Mouse (Mus musculus) limb, embryonic 10.5 days (tissue): ENCODE results near the gene Plekhm1. TPM values are rescaled to one million over a fixed set of nuclear protein-coding genes. Genes with fewer than 3 reads are reported as not detected.

Experiments
- DNase-seq: peaks from one replicate; pipeline ENCODE4 v3.0.0-alpha.2; 2017; ENCODE audit warnings: low spot score
- H3K27ac ChIP-seq: fragments of 300-500 bp; sonication (generic); 2 replicates; pipeline ENCODE4 v1.5.1; 2016; ENCODE audit warnings: mild to moderate bottlenecking
- H3K27me3 ChIP-seq: fragments of 300-500 bp; sonication (generic); 2 replicates; pipeline ENCODE4 v1.6.1; 2016; ENCODE audit warnings: low read depth, mild to moderate bottlenecking; ENCODE audit not compliant: poor library complexity, severe bottlenecking
- H3K36me3 ChIP-seq: fragments of 300-500 bp; sonication (generic); 2 replicates; pipeline ENCODE4 v1.6.1; 2016; ENCODE audit warnings: mild to moderate bottlenecking, moderate library complexity
- H3K4me1 ChIP-seq: fragments of 300-500 bp; sonication (generic); 2 replicates; pipeline ENCODE4 v1.6.1; 2016
- H3K4me3 ChIP-seq: fragments of 300-500 bp; sonication (generic); 2 replicates; pipeline ENCODE4 v1.5.1; 2016; ENCODE audit warnings: mild to moderate bottlenecking, moderate library complexity
- H3K9me3 ChIP-seq: fragments of 300-500 bp; sonication (generic); replicated peaks from 2 replicates; pipeline ENCODE4 v1.6.1; 2016; ENCODE audit warnings: mild to moderate bottlenecking
- WGBS: fragments of 180-500 bp; shearing (Covaris S2); methylation state at CpG from one replicate; pipeline ENCODE4 v1.1.7; 2016; 5-methylcytosine and 5-hydroxymethylcytosine counted together
- polyA plus RNA-seq: library from polyadenylated mRNA; unstranded; fragments of >200 nt; fragmentation: Nextera tagmentation; extraction: Ambion mirVana; gene quantifications from 2 replicates; pipeline ENCODE4 v1.2.1, GENCODE M21; 2016

The Plekhm1 gene
- polyA plus RNA-seq, 1 experiment from 2014 or later: 8.2 TPM

DNA sequence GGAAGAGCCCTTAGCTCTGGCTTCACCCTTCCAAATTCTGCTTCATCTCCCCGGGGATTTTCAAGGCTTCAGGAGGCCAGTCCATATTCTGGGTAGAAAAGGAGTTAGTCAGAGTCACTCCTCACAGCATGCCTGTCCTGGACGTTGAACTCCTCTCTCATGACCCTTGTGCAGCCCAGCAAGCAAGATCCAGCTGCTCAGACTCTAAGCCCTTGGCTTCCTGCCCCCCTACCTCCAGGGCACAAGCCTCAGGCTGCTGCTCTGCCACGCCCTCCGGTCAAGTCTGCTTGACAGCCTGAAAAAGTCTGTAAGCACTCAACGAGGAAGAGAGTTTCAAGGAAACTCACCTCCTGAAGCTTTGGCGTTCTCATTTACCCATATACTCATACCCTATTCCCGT is 5.9 kb downstream of the Plekhm1 start:
- H3K9me3 ChIP-seq: no peaks in the 10 kb centered on the region
- H3K27me3 ChIP-seq: no peaks in the 10 kb centered on the region
- H3K27ac ChIP-seq: no peak overlapping the region
- H3K36me3 ChIP-seq: peaks cover 28% of the 10 kb centered on the region
- H3K4me1 ChIP-seq: peaks cover 2% of the 10 kb centered on the region; the same call in 1 of the 2 replicates
- no peak overlapping the region for H3K4me3 ChIP-seq
- DNase-seq: no peak
- 78% methylated on average over 7 of the region's 7 CpGs for WGBS

GRCm38 (mm10) chr11:103405814-103406213 is 6.7 kb downstream of the Plekhm1 start:
- peaks cover 31% of the 10 kb centered on the region for H3K36me3 ChIP-seq
- no peak for DNase-seq
- 92% methylated on average over 1 of the region's 1 CpGs for WGBS

DNA sequence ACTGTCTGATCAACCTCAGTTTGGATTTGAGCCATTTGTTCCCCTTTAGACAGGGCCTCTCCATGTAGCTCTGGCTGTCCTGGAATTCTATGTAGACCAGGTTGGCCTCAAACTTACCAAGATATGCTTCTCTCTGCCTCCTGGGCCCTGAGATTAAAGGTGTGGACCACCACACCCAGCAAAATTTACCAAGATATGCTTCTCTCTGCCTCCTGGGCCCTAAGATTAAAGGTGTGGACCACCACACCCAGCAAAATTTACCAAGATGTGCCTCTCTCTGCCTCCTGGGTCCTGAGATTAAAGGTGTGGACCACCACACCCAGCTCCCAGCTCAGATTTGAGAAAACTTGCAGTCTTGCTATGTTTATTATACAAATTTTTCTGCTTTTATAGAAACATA is 7.9 kb downstream of the Plekhm1 start:
- Histone ChIP-seq H3K4me1 (no peaks in the 10 kb centered on the region), H3K36me3 (peaks cover 31% of the 10 kb centered on the region), H3K9me3 (no peaks in the 10 kb centered on the region), H3K27me3 (no peaks in the 10 kb centered on the region), H3K27ac (no peak overlapping the region), H3K4me3 (no peak overlapping the region)
- no peak for DNase-seq

More at GRCm38 (mm10) chr11:103405814-103406213, 6.7 kb downstream of the Plekhm1 start:
- Histone ChIP-seq H3K27me3 (no peaks in the 10 kb centered on the region), H3K4me3 (no peak overlapping the region), H3K27ac (no peak overlapping the region), H3K9me3 (no peaks in the 10 kb centered on the region), H3K4me1 (no peaks in the 10 kb centered on the region)

DNA sequence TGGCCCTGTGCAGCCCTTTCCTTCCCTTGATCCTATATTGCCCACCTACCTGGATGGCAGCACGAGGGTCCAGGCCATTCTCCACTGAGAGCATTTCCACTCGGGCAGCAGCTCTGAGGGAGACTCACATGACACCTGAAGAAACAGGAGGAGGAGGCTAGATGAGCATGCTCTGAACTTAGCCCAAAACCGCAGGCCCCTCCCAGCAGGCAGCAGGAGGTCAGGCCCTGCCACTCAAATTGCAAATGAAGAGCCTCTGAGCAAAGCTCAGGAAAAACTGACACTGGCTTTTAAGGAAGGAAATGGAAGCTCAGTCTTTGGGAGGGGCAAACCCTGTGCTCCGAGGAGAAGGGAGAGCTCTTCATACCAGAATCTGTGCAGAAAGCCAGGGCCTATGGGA is 8.7 kb downstream of the Plekhm1 start:
- peaks cover 28% of the 10 kb centered on the region for H3K36me3 ChIP-seq
- H3K27me3 ChIP-seq: no peaks in the 10 kb centered on the region
- no peak overlapping the region for H3K4me3 ChIP-seq
- DNase-seq: no peak
- 60% methylated on average over 4 of the region's 4 CpGs for WGBS
- no peaks in the 10 kb centered on the region for H3K9me3 ChIP-seq
- no peak overlapping the region for H3K27ac ChIP-seq
- no peaks in the 10 kb centered on the region for H3K4me1 ChIP-seq

DNA sequence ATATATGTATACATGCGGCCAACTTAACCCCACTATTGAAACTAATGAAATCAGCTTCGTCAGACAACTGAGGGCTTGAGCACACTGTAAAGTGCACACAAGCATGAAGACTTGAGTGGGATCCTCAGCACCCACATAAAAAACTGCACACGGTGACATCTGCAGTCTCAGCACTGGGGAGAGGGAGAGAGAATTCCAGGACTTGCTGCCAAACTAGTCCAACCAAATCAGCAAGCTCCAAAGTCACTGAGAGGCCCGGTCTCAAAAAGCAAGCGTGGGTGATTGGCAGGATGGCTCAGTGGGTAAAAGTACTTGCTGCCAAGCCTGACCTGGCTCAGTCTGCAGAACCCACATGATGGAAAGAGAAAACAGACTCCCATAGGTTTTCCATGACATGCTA is 9.7 kb downstream of the Plekhm1 start:
- WGBS: 92% methylated on average over 5 of the region's 5 CpGs
- no peak for DNase-seq
- Histone ChIP-seq H3K27ac (no peak overlapping the region), H3K27me3 (no peaks in the 10 kb centered on the region), H3K9me3 (no peaks in the 10 kb centered on the region), H3K4me3 (no peak overlapping the region), H3K36me3 (peaks cover 28% of the 10 kb centered on the region), H3K4me1 (no peaks in the 10 kb centered on the region)

DNA sequence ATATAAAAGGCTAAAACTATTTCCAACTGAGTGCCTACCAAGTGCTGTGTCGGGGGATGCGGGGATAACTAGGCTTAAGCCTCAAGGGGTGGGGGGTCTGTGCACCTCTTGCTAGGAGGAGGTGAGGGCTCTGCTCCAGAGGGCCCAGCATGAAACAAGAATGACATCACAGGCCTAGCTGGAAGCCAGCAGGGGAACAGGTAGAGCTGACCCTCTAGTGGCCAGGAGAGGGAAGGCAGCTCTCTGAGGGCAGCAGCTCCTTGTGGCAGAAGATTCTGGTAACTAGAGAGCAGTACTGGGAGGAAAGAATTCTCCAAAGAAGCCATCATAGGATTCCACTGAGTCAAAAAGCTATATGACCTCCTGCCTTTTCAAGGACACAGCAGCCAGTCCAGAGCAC is 10.3 kb downstream of the Plekhm1 start:
- Histone ChIP-seq H3K4me3 (no peak overlapping the region), H3K9me3 (no peaks in the 10 kb centered on the region), H3K36me3 (peaks cover 28% of the 10 kb centered on the region), H3K27ac (no peak overlapping the region), H3K4me1 (no peaks in the 10 kb centered on the region), H3K27me3 (no peaks in the 10 kb centered on the region)
- no peak for DNase-seq
- WGBS: 72% methylated on average over 2 of the region's 2 CpGs

- Histone ChIP-seq H3K36me3 (peaks cover 40% of the 10 kb centered on the region), H3K4me3 (no peak overlapping the region), H3K4me1 (peaks cover 2% of the 10 kb centered on the region), H3K9me3 (no peaks in the 10 kb centered on the region), H3K27ac (no peak overlapping the region), H3K27me3 (no peaks in the 10 kb centered on the region)
- 92% methylated on average over 4 of the region's 4 CpGs for WGBS
- DNase-seq: no peak
Measured at GRCm38 (mm10) chr11:103399986-103400385, 12.5 kb downstream of the Plekhm1 start.

DNA sequence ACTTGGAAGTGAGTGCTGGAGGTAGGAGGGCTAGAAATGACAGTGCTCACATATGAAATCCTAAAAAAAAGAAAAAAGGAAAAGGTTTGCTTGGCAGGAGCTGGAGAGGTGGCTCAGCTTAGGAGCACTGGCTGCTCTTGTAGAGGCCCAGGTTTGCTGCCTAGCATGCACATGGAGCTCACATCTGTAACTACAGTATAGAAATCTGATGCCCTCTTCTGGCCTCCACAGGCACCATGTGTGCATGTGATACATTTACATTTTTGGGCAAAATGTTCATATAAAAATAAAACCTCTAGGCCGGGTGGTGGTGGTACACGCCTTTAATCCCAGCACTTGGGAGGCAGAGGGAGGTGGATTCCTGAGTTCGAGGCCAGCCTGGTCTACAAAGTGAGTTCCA is 13.4 kb downstream of the Plekhm1 start:
- H3K4me1 ChIP-seq: peaks cover 4% of the 10 kb centered on the region
- 95% methylated on average over 3 of the region's 3 CpGs for WGBS
- H3K4me3 ChIP-seq: no peak overlapping the region
- no peak for DNase-seq
- H3K36me3 ChIP-seq: peaks cover 47% of the 10 kb centered on the region
- H3K27me3 ChIP-seq: no peaks in the 10 kb centered on the region
- no peaks in the 10 kb centered on the region for H3K9me3 ChIP-seq
- H3K27ac ChIP-seq: no peak overlapping the region

DNA sequence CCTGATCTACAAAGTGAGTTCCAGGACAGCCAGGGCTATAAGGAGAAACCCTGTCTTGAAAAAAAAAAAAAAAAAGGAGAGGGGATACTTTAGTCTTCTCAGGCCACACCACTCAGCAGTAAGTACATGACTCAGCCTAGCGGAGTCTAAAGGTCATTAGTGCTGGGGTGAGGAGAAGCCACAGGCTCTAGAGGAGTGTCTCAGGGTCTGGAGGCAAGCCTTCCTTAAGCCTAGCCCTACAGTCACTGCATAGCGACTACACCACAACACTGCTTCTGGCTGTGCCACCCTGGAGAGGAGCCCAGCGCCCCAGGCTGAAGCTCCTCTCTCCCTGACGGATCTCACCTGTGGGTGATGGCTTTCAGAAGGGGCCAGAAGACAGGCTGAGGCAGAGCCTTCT is 15.8 kb downstream of the Plekhm1 start:
- peaks cover 54% of the 10 kb centered on the region for H3K36me3 ChIP-seq
- no peak for DNase-seq
- H3K4me1 ChIP-seq: peaks cover 4% of the 10 kb centered on the region
- no peaks in the 10 kb centered on the region for H3K9me3 ChIP-seq
- no peak overlapping the region for H3K27ac ChIP-seq
- no peaks in the 10 kb centered on the region for H3K27me3 ChIP-seq
- WGBS: 96% methylated on average over 4 of the region's 4 CpGs
- H3K4me3 ChIP-seq: no peak overlapping the region

GRCm38 (mm10) chr11:103396236-103396635 is 16.3 kb downstream of the Plekhm1 start:
- Histone ChIP-seq H3K27me3 (no peaks in the 10 kb centered on the region), H3K27ac (no peak overlapping the region), H3K9me3 (no peaks in the 10 kb centered on the region), H3K36me3 (peaks cover 53% of the 10 kb centered on the region), H3K4me3 (no peak overlapping the region), H3K4me1 (peaks cover 4% of the 10 kb centered on the region)
- 99% methylated on average over 4 of the region's 4 CpGs for WGBS
- DNase-seq: no peak

GRCm38 (mm10) chr11:103394604-103395003 is 17.9 kb downstream of the Plekhm1 start:
- H3K9me3 ChIP-seq: no peaks in the 10 kb centered on the region
- H3K36me3 ChIP-seq: peaks cover 61% of the 10 kb centered on the region
- H3K27ac ChIP-seq: no peak overlapping the region
- 82% methylated on average over 7 of the region's 7 CpGs for WGBS
- no peak overlapping the region for H3K4me3 ChIP-seq
- H3K4me1 ChIP-seq: peaks cover 4% of the 10 kb centered on the region
- DNase-seq: no peak
- no peaks in the 10 kb centered on the region for H3K27me3 ChIP-seq

- Histone ChIP-seq H3K36me3 (peaks cover 66% of the 10 kb centered on the region), H3K4me1 (peaks cover 4% of the 10 kb centered on the region), H3K4me3 (no peak overlapping the region), H3K27ac (no peak overlapping the region), H3K27me3 (no peaks in the 10 kb centered on the region), H3K9me3 (no peaks in the 10 kb centered on the region)
- WGBS: 93% methylated on average over 7 of the region's 7 CpGs
- no peak for DNase-seq
Measured at GRCm38 (mm10) chr11:103394025-103394424, 18.5 kb downstream of the Plekhm1 start.

DNA sequence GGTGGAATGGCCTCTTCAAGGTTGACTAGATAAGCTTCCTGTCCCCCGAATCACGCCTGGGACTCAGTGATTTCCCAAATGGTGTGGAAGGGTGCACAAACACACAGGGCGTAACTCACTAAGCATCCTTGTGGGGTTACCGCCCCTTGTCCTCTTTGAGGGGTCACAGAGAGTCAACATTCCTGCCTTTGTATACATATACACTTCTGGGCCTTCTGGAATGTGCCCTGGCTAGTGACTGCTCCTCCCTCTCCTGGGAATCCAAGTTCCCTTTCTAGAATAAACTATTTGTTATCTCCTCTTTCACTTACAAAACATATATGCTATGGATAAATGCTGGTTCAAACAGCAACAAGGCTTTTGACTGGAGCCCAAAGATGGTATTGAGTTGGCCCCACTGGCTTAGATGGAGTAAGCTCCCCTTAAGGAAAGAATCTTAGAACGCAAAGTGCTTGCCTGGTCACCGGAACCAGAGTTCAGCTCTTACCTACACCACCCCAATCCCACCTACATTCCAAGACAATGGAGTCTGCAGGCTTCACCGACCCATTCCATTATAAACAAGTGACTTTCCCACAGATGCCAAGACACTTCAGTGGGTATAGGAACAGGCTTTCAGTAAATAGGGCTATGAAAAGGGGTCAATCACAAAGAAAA is 24.5 kb downstream of the Plekhm1 start:
- H3K36me3 ChIP-seq: peaks cover 44% of the 10 kb centered on the region
- 88% methylated on average over 7 of the region's 7 CpGs for WGBS
- no peaks in the 10 kb centered on the region for H3K27me3 ChIP-seq
- H3K9me3 ChIP-seq: no peaks in the 10 kb centered on the region
- DNase-seq: no peak
- no peak overlapping the region for H3K27ac ChIP-seq
- H3K4me3 ChIP-seq: no peak overlapping the region
- peaks cover 3% of the 10 kb centered on the region; the same call in 1 of the 2 replicates for H3K4me1 ChIP-seq

GRCm38 (mm10) chr11:103386827-103387226 is 25.7 kb downstream of the Plekhm1 start:
- no peaks in the 10 kb centered on the region for H3K9me3 ChIP-seq
- 94% methylated on average over 9 of the region's 9 CpGs for WGBS
- DNase-seq: no peak

More at GRCm38 (mm10) chr11:103386827-103387226, 25.7 kb downstream of the Plekhm1 start:
- Histone ChIP-seq H3K4me3 (no peak overlapping the region), H3K27ac (no peak overlapping the region), H3K36me3 (peaks cover 34% of the 10 kb centered on the region), H3K27me3 (no peaks in the 10 kb centered on the region), H3K4me1 (peaks cover 3% of the 10 kb centered on the region; the same call in 1 of the 2 replicates)
